Mouse (Mus musculus) thymus, postnatal 10 days (tissue): Measurements from ENCODE around the gene Vmn1r58.
"Not testable (repeated sequence)": the region's sequence is repeated elsewhere in the genome, so short reads cannot be mapped to it uniquely, and the experiment has no call there.

Experiments used
- DNase-seq, 2 experiments: peaks; one replicate each; pipeline ENCODE4 v3.0.0; 2021; ENCODE audit warnings: low spot score in 2 of 2

The Vmn1r58 gene

DNA sequence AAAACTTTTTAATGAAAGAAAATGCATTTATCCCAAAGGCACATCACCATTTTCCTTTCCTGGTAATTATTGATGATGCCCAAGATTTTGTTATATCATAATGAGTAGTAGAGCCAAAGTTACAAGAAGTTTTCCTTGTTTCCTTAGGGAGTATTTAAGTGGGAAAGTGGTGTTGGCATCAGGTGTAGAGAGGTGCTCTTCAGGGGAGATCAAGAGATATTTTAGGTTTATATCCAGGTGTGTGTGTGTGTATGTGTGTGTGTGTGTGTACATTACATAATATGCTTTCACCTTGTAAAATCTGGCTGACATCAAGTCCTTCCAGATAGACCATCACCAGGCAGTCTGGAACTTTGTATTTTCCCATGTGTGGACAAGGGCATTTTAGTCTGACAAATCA, at the start of gene Vmn1r58:
TSS of gene Vmn1r58 (minus strand) at position 101 of the 400 bp plus-strand sequence.
- DNase-seq, result not testable (repeated sequence)

GRCm38 (mm10) chr7:5456674-5457073, 43.5 kb upstream of the Vmn1r58 start, which contains the start of gene Vmn1r59:
Vmn1r59 (minus strand) TSS chr7:5456774.
- no peak for DNase-seq

DNA sequence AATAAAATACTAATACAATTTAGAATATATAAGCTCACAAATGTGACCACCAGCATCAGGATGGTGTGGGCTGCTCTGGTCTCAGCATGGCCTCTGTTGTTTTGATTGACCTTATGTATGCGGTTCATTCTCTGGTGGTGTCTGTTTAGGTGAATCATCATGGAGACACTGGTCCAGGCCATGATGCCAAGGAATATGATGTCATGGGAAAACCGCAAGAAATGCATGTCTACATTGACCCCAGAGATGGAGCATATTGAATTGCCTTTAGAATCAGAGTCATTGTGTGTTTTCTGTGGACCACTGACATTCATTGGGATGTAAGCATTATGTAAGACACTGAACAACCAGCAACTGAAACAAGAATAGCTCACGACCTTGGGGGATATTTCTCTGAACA, 40.8 kb upstream of the Vmn1r58 start:
- DNase-seq, result not testable (repeated sequence)

DNA sequence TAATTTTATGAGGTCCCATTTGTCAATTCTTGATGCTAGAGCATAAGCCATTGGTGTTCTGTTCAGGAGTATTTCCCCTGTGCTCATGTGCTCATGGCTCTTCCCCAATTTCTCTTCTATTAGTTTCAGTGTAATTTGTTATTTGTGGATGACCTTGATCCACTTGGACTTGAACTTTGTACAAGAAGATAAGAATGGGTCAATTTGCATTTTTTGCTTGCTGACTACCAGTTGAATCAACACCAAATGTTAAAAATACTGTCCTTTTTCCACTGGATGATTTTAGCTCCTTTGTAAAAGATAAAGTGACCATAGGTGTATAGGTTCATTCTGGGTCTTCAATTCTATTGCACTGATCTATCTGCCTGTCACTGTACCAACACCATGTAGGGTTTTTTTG, 35.4 kb upstream of the Vmn1r58 start:
- DNase-seq, result no peak

DNA sequence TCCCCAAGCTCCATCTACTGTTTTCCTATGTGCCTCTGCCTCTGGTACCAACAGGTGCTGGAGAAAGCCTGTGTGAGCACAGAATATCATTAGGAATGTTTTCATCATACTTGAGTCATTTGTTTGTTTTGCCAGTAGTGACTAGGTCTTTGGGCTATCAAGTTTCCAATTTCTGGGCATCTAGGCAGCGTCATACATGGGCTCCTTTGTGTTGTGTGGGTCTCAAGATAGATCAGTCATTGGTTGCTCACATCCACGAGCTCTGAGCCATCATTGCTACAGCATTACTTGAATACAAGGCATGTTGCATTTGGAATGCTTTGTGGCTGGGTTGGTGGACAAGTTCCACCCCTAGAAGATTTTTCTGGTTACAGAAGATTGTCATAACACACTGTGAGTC, 7.0 kb downstream of the Vmn1r58 start:
- no peak for DNase-seq

DNA sequence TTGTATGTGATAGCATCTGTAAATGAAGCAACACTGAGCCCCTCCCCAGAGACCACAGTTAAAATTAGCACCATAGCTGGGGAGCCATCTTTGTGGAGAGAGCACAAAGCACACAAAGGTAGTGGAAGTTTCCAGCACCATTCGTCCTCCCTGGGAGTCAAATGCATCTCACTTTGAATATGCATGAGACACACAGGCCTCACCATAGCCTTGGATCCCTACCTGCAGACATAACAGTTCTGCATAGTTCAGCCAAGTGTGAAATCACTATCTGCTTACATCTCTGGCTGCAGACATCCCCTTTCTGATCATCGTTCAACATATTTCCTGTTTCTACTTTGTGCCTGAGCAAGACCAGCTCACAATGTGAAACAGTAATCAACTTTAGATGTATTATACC, 46.5 kb downstream of the Vmn1r58 start:
- no peak for DNase-seq

GRCm38 (mm10) chr7:5363599-5363998, 49.6 kb downstream of the Vmn1r58 start:
- DNase-seq, result no peak
